Mouse (Mus musculus): Measurements from ENCODE around the gene Abcc3. TPM values are rescaled to one million over a fixed set of nuclear protein-coding genes. Genes with fewer than 3 reads are reported as not detected.
"Not testable (repeated sequence)": the region's sequence is repeated elsewhere in the genome, so short reads cannot be mapped to it uniquely, and the experiment has no call there.

Gene Abcc3
- total RNA-seq, 2 experiments from 2014 or later = 8.6 TPM; not detected in 1

DNA sequence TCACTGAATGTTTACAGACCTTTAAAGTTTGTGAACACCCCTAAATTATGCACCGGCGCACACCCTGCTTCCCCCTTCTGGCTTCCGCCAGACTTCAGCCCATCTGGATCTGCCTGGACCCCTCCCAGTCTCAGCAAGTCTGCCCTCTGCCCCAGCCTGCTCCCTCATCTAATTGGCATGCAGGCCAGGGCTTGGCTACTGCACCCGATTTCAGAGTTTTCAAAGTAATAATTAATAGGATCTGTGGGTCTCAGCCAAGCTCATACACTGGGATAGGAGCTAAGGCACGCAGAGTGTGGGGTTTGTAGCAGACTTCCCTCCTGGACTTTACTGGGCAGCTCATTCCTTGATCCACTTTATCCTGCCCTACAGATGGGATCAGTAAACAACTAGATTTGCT lies 11.4 kb upstream of the Abcc3 start:
- no peak for ATAC-seq (replicated peaks; ENCODE audit: low FRiP score, poor library complexity, severe bottlenecking)

DNA sequence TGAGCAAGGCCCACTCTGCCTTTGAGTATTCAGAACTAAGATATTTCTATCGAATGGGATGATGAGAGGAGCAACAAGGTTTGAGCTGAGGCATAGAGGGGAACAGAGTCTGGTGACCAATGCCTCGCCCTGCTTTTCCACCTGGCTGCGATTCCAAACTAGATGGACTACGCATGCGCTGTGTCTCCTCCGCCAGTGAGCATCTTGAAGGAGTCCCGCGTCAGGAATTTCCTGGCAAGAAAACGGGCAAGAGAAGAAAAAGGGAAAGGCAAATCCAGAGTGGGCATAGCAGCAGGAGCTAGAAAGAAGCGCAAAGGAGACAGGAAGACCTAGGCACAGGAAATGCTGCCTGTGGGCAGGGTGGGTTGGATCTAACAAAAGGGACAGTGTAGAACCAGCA lies 11.0 kb upstream of the Abcc3 start:
- ATAC-seq (replicated peaks; ENCODE audit: low FRiP score, poor library complexity, severe bottlenecking) = no peak

DNA sequence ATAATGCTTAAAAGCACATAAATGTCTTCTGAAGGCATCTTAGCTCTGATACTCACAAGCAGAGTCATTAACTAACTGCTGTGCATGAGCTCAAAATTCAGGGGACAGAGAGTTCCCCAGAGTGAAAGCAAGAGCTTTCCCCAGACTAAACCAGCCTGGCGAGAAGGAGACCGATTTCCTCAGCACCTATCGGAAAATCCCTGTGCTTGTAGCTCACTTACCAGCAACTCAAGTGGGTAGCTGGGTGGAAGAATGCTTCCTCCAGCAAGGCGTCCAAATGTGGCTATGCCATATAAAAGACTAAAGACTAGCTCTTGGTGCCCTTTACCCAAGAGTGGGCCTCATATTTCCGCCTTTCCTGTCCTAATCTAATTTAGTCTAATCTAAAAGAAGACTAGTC lies 9.9 kb upstream of the Abcc3 start:
- no peak for ATAC-seq (replicated peaks; ENCODE audit: low FRiP score, poor library complexity, severe bottlenecking)

DNA sequence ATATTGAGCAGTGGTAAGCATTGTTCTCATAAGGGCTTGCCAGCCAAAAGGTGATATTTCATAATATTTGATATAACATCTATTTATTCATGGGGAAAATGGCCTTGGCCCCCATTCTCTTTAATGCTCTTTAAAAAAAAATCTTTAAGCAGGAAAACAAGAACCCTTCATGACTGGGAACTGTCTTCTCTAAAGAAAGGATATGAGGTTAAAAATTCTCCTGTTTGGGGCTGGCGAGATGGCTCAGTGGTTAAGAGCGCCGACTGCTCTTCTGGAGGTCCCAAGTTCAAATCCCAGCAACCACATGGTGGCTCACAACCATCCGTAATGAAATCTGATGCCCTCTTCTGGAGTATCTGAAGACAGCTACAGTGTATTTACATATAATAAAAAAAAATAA lies 9.2 kb upstream of the Abcc3 start:
- not testable (repeated sequence) for ATAC-seq (replicated peaks; ENCODE audit: low FRiP score, poor library complexity, severe bottlenecking)

DNA sequence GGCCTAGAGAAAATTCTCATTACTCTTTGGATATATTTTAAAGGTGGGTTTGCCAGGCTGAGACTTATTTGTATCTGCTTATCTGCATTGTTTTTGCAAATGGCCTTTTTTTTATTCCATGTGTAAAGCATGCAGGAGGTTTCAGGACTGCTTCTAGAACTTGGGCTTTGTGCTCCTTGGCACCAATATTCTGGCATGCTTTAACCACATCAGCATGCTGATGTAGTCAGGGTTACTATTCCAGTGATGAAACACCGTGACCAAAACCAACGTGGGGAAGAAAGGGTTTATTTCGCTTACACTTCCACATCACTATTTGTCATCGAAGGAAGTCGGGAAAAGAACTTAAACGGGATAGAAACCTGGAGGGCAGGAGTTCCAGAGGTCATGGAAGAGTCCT lies 8.2 kb upstream of the Abcc3 start:
- ATAC-seq (replicated peaks; ENCODE audit: low FRiP score, poor library complexity, severe bottlenecking) = no peak

DNA sequence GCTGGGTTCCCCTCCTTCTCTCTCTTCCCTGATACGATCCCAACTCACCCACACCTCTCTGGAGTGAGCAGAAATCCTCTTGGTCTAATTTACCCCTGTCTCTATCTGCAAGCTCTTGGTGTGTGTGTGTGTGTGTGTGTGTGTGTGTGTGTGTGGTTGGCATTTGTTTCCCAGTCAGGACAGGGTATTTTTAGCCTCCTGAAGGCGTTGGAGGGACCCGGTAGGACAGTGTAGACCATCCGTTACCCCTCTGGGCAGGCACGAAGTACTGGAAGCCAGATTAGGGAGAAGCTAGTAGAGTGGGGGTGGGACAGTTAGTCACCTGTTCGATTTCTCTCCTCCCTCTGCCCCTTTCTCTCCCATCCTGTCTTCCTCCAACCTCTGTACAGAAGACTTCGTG lies 1.3 kb upstream of the Abcc3 start:
- no peak for ATAC-seq (replicated peaks; ENCODE audit: low FRiP score, poor library complexity, severe bottlenecking)

DNA sequence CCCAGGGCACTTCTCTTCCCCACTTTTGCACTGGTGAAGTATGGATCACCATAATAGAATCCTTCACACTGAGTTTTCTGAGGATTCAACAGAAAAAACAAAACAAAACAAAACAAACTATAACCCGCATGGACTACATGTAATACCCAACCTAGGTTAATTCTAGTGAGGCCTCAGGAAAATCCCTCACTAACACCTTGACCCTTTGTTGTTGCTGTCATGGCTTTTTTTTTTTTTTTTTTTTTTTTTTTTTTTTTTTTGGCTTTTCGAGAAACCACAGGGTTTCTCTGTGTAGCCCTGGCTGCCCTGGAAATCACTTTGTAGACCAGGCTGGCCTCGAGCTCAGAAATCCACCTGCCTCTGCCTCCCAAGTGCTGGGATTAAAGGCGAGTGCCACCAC lies 693 bp upstream of the Abcc3 start:
- ATAC-seq (replicated peaks; ENCODE audit: low FRiP score, poor library complexity, severe bottlenecking) = not testable (repeated sequence)

DNA sequence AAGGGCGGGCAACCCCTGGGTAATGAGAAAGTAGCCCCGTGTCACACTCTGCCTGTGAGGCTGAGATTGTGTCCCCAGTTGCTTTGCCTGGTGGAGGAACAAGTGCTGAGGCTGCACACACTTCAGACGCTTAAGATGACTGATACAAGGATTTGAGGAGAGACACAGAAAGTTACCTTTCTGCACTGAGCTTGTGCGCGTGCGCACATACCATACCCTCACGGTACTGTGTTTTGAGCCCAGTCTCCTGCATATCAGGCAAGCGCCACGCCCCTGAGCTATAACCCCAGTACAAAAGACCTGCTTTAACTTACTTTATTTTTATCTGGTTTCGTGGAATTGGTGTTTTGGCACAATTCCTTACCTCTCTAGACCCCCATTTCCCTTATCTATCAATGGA lies 1.1 kb downstream of the Abcc3 start:
- no peak for ATAC-seq (replicated peaks; ENCODE audit: low FRiP score, poor library complexity, severe bottlenecking)

DNA sequence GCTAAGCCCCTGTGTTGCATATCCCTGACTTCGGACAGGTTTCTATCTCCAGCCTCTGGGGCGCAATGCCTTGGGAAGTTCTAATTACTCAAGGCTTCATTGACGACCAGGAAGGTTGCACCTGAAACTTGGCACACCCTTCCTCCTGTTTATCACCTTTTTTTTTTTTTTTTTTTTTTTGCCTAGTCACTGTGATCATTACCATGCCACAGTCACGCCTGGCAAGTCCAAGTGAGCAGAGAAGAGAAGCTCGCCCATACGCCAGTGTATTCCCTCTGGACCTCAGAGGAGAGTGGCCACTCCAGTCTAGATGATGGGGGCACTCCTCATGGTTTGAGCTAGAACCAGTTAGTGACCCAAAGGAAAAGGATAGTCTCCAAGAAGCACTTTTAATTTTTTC lies 2.0 kb downstream of the Abcc3 start:
- no peak for ATAC-seq (replicated peaks; ENCODE audit: low FRiP score, poor library complexity, severe bottlenecking)

DNA sequence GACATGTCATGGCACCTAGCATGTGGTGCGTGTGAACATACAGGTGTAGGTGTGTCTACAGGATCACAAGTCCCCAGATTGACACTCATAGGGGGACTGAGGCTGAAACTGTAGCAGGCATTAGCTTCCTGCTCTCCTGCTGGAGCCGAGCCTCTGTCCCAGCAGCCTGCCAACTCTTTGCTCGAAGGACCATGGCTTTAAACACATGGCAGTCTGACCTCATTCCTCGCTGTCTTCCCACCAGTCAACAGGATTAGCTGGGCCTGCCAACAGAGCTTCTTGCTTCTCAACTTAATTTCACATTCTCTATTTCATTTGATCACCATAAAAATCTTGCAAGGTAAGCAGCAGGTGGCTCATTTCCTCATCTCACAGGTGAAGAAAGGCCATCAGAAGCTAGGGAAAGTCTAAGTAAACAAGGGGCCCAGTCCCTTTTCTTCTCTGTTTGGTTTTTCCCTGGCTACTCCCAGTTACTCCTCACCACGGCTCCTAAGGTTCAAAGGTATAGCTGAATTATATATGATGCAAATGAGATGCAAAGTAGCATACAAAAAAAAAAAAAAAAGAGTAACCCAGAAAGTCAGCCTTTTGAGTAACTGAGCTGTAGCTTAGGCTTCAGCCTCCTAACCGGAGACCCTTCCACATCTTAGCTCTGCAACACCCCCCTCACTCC lies 2.9 kb downstream of the Abcc3 start:
- ATAC-seq (replicated peaks; ENCODE audit: low FRiP score, poor library complexity, severe bottlenecking) = no peak

DNA sequence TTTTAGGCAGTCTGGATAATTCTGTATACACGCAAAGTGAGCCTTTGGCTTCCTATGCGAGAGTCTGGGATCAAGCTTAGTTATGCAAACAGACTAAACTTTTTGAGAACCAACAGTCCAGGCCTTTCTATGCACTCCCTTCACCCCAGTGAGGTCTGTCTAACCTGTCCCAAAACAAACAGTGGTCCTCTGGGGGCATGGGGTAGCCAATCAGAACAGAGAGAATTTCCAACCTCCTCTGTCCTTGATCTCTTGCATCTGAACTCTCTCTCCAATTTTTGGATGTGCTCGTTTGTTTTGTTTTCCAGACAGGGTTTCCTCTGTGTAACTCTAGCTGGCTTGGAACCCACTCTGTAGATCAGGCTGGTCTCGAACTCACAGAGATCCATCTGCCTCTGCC lies 3.8 kb downstream of the Abcc3 start:
- no peak for ATAC-seq (replicated peaks; ENCODE audit: low FRiP score, poor library complexity, severe bottlenecking)

DNA sequence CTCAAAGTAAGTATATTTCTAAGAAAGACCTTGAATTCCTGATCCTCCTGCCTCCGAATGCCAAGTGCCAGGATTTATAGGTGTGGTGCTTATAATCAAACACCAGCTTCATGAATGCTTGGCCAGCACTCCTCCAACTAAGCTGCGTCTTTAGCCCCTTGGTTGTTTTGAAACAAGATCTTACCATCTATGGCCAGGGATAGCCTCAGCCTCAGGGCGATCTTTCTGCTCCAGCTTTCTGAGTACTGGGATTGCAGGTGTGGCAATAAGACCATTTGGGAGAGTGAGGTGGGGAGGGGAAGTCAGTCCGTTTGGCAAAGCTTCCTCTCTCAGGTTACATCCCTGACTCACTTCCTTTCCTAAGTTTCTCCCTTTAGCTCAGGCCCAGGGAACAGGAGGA lies 5.0 kb downstream of the Abcc3 start:
- no peak for ATAC-seq (replicated peaks; ENCODE audit: low FRiP score, poor library complexity, severe bottlenecking)

DNA sequence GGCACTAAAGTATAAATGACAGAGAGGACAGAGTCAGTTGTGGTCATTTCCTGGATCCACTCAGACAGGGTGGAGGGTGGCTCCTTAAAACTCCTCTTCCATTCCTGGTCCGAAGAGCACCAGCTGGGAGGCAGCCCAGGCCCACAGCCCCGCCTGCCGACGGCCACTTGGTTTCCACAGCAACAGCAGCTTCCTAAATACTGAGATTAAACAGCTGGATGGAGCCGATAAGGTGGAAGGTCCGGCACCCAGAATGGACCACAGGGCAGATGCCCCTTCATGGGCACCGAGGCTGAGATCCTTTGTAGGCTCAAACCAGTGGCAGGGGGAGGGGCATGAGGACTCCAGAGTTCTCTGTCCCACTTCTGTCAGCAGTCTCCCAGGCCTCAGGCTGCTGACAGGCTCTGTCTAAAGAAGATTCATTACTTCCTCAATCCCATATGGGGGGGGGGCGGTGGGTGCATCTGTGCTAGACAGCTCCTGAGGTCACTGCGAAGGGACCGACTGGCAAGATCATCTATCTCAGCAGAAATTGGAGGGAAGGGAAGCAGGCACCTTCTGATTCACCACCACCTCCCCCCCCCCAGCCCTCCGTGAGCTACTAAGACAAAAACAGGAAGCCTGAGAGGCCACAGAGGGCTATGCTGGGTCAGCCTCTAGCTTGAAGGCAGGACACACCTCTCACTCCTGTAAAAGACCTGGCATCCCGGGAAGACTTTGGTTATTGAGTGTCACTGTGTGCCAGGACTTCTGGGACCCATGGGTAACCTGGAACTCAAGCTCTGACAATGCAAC lies 6.6 kb downstream of the Abcc3 start:
- ATAC-seq (replicated peaks; ENCODE audit: low FRiP score, poor library complexity, severe bottlenecking) = no peak

DNA sequence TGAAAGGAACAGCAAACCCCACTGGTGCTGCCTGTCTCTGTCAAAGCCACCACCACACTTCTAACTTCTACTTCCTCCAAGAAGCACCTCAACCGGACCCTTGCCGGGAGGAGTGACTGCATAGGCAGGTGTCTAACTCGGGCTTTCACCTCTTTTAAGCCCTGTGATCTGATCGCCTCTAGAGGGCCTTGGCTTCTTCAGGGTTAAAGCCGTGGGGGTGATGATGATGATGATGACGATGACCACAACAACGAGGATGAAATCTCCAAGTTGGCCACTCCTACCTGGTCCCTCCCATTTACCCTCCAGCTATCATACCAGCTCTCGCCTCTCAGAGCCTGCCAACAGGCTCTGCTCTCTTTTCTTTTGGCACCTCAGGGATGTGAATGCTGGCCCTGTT lies 13.1 kb downstream of the Abcc3 start:
- no peak for ATAC-seq (replicated peaks; ENCODE audit: low FRiP score, poor library complexity, severe bottlenecking)

DNA sequence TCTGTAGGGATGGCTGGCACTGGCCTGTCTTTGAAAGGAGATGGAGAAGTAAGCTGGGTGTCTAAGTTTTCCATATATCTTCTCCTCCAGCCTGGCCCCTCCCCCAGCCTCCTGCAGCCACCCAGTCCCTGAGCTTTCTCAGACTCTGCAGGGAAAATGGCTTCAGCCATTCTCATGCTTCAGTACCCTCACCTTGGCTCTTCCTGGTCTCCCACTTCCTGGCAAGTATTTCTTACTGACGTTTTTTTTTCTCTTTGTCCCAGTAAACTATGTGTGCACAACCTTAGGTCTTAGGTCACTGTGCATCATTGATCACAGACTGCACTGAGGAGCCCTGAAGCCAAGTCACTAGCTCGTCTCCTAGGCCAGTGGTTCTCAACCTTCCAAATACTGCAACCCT lies 13.7 kb downstream of the Abcc3 start:
- ATAC-seq (replicated peaks; ENCODE audit: low FRiP score, poor library complexity, severe bottlenecking) = no peak

DNA sequence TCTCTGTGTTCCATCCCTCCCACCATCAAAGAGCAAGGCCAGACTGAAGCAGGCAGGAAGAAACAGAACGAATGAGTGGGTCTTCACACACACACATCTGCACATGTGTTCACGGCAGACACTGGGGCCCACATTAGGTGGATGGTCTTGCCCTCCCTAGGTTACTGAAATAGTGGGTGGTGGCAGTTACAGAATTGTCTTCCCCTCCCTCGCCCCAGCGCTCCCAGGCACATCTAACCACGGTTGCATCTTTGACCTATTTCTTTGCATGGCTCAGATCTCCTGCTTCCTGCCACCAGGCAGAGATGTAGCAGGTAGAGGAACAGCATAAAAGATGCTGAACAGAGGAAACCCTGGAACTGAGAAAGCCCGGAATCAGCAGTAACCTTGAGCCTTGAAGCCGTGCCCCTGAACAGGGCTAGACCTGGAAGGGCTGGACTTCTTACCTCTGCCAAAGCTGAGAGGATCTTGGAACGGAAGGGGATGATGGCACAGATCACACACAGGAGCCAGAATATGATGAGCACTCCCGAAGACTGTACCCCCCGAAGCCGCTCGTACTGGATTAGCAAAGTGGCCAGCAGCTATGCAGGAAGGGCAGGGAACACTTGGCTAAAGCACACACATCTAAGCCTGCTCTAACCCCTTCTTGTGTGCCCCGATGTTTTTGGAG lies 18.4 kb downstream of the Abcc3 start:
- ATAC-seq (replicated peaks; ENCODE audit: low FRiP score, poor library complexity, severe bottlenecking) = no peak

DNA sequence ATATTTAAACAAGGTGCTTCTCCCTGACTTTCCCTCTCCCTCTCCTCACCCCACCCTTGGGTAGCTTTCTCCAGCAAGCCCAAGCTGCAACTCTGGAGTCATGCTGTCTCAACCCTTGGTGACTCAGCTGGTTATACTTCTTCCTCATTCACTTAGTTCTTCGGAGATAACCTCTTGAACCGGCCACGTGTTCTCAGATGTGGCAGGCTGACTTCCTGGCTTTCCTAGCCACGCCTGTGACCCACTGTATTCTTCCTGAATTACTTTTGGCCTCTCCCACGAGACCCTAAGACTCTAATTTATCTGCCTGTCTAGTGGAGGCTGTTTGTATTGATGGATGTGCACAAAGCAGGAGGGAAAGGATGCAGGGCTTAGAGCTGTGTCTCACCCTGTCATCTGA lies 22.0 kb downstream of the Abcc3 start:
- ATAC-seq (replicated peaks; ENCODE audit: low FRiP score, poor library complexity, severe bottlenecking) = peak; percentile 67

DNA sequence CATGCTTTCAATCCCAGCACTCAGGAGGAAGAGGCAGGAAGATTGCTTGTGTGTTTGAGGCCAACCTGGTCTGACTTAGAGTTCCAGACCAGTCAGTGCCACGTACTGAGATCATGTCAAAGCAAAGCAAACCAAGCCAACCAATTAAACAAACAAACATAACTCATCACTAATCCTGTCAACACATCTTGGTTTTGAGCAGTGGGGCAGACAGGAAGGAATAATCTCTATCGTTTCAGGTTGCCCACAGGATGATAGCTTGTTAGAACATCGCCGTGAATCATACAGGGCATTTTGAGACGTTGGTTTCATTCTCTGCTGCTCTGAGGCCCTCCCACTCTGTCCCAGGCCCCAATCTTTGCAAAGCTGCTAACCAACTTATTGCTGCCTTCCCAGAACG lies 22.8 kb downstream of the Abcc3 start:
- ATAC-seq (replicated peaks; ENCODE audit: low FRiP score, poor library complexity, severe bottlenecking) = no peak

DNA sequence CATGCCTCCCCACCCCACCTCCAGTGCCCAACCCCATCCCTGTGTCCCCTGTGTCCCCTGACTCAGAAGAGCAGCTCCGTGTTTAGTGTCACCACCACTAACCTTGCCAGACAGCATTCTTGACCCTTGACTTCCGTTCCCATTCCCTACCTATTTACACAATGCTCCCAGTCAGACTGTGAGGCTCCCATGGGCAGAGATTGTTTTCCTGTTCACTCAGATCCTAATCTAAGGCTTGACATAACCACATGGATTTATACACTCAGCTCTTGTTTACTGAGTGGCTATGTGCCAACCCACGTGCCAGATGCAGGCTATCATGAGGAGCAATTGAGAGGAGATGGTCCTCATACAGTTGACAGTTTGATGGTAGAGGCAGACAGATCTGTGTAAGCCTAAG lies 27.5 kb downstream of the Abcc3 start:
- no peak for ATAC-seq (replicated peaks; ENCODE audit: low FRiP score, poor library complexity, severe bottlenecking)

DNA sequence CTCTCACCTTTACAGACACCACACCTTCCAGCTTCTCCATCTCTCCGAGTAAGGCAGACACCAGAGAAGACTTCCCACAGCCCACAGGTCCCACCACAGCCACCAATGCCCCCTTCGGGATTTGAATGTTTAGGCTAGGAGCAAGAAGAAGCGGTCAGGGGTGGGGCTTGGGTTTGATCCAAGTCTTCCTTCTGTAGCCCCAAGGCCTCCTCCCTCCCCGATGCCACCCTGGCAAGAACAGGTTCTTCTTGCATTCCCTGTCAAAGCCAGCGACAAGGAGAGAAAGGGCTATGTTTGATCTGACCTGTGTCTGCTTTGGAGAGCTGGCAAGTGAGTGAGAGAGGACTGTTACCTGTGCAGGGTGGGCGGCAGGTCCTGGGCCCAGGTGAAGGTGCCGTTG lies 29.1 kb downstream of the Abcc3 start:
- no peak for ATAC-seq (replicated peaks; ENCODE audit: low FRiP score, poor library complexity, severe bottlenecking)

DNA sequence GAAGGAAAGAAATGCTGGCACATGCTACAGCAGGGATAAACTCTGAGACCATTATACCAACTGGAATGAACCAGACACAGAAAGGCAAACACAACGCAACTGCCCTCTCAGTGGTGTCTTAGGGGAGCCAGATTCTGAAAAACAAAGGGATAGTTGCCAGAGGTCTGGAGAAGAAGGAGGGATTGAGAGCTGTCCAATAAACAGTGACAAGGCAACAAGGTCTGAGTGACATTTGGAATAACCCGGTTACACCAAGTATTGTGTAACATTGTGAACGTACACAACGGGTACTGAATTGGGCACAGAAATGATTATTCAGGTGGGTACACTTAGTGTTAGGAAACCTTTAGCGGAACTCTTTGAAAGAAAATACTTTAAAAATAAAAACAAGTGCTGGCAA lies 30.7 kb downstream of the Abcc3 start:
- no peak for ATAC-seq (replicated peaks; ENCODE audit: low FRiP score, poor library complexity, severe bottlenecking)
